Mouse (Mus musculus) forebrain, postnatal 0 days (tissue): ENCODE measurements around the gene Jkamp. TPM values are rescaled to one million over a fixed set of nuclear protein-coding genes. Genes with fewer than 3 reads are reported as not detected.

Experiments used
- ATAC-seq: fragments of 200-750 bp; cut with Nextera tagmentation; 2 replicates; pipeline ENCODE4 v1.8.0; 2017; ENCODE audit warnings: mild to moderate bottlenecking, moderate library complexity
- DNase-seq: peaks from one replicate; pipeline ENCODE4 v3.0.0-alpha.2; 2015
- H3K27ac ChIP-seq: fragments of 300-500 bp; sonication (generic); 2 replicates; pipeline ENCODE4 v1.5.1; 2014; ENCODE audit warnings: low read depth, mild to moderate bottlenecking, antibody characterized with exemption, low read length, moderate library complexity, mixed read lengths
- H3K27me3 ChIP-seq: fragments of 300-500 bp; sonication (generic); 2 replicates; pipeline ENCODE4 v1.6.1; 2014; ENCODE audit warnings: mild to moderate bottlenecking, low read length, mixed read lengths; ENCODE audit not compliant: insufficient read depth
- H3K36me3 ChIP-seq: fragments of 300-500 bp; sonication (generic); 2 replicates; pipeline ENCODE4 v1.6.1; 2014; ENCODE audit warnings: mild to moderate bottlenecking, moderate library complexity; ENCODE audit not compliant: insufficient read depth
- H3K4me1 ChIP-seq: fragments of 300-500 bp; sonication (generic); 2 replicates; pipeline ENCODE4 v1.6.1; 2014; ENCODE audit warnings: antibody characterized with exemption; ENCODE audit not compliant: insufficient read depth
- H3K4me2 ChIP-seq: fragments of 300-500 bp; sonication (generic); 2 replicates; pipeline ENCODE4 v1.6.1; 2014; ENCODE audit warnings: low read depth, mild to moderate bottlenecking, moderate library complexity
- H3K4me3 ChIP-seq: fragments of 300-500 bp; sonication (generic); 2 replicates; pipeline ENCODE4 v1.5.1; 2014; ENCODE audit warnings: low read depth, low read length, mixed read lengths
- H3K9ac ChIP-seq: fragments of 300-500 bp; sonication (generic); 2 replicates; pipeline ENCODE4 v1.6.1; 2014; ENCODE audit warnings: mild to moderate bottlenecking
- H3K9me3 ChIP-seq: fragments of 300-500 bp; sonication (generic); 2 replicates; pipeline ENCODE4 v1.6.1; 2016; ENCODE audit warnings: low read length
- CTCF ChIP-seq: sonication (generic); IDR thresholded peaks from 2 replicates; pipeline ENCODE4 v1.5.1; 2016; ENCODE audit warnings: antibody characterized with exemption, control low read depth, low read depth
- WGBS: fragments of 180-500 bp; shearing (Covaris S2); extraction: QIAGEN DNeasy Blood & Tissue Kit; methylation state at CpG from one replicate; pipeline ENCODE4 v1.1.7; 2014; 5-methylcytosine and 5-hydroxymethylcytosine counted together
- microRNA-seq, 2 experiments: library from miRNA; unstranded; fragments of <30 nt; microRNA quantifications; one replicate each; pipeline ENCODE4; 2016
- polyA plus RNA-seq: library from polyadenylated mRNA; unstranded; fragments of >200 nt; fragmentation: Nextera tagmentation; extraction: Ambion mirVana; gene quantifications from 2 replicates; pipeline ENCODE4 v1.2.1, GENCODE M21; 2015
- total RNA-seq: library from RNA; depleted of rRNA; stranded (reverse); fragments of >200 nt; gene quantifications from 2 replicates; pipeline ENCODE4 v1.2.3, GENCODE M21; 2014; rRNA removed

Gene Jkamp
- total and polyA plus RNA-seq, 2 experiments from 2014 or later: 78.3 to 117 TPM

- no peak for TF ChIP-seq CTCF
- H3K4me3 ChIP-seq: no peak overlapping the region
- no peaks in the 10 kb centered on the region for H3K9me3 ChIP-seq
- WGBS: 93% methylated on average over 10 of the region's 10 CpGs
- no peak for DNase-seq
- no peak overlapping the region for H3K9ac ChIP-seq
- H3K4me2 ChIP-seq: no peak overlapping the region
- ATAC-seq: no peak
- no peaks in the 10 kb centered on the region for H3K27me3 ChIP-seq
- H3K36me3 ChIP-seq: no peaks in the 10 kb centered on the region
- no peaks in the 10 kb centered on the region for H3K4me1 ChIP-seq
- no peak overlapping the region for H3K27ac ChIP-seq
Measured at GRCm38 (mm10) chr12:72129203-72129602, 43.8 kb downstream of the Jkamp start.

GRCm38 (mm10) chr12:72150786-72151185, 65.4 kb downstream of the Jkamp start:
- Histone ChIP-seq H3K9ac (no peak overlapping the region), H3K9me3 (no peaks in the 10 kb centered on the region), H3K27me3 (no peaks in the 10 kb centered on the region), H3K27ac (no peak overlapping the region), H3K4me1 (no peaks in the 10 kb centered on the region), H3K4me3 (no peak overlapping the region), H3K4me2 (no peak overlapping the region), H3K36me3 (no peaks in the 10 kb centered on the region)
- 45% methylated on average over 4 of the region's 4 CpGs for WGBS
- TF ChIP-seq CTCF: no peak
- ATAC-seq (peak; percentile 77), DNase-seq (peak; percentile 45)

Small RNA genes within 50 kb of the gene (microRNA-seq; reads per million reads assigned to microRNA genes)
- gene Gm24466: 0 reads per million in 2 experiments

Other genes with a start within 250 kb of the Jkamp start
- gene Gpr135, start 14.5 kb upstream of the Jkamp start, total RNA-seq: 16.5 and 17.4 TPM in 2 replicates
- gene Gpr135, start 14.5 kb upstream of the Jkamp start, polyA plus RNA-seq: 9.6 and 10.8 TPM in 2 replicates
- gene L3hypdh, start 150 bp upstream of the Jkamp start, total RNA-seq: 4.5 and 4.7 TPM in 2 replicates
- gene L3hypdh, start 150 bp upstream of the Jkamp start, polyA plus RNA-seq: 11.6 and 14.2 TPM in 2 replicates
- 0.08 TPM in 1 of 2 replicates, not detected in the other for gene Ccdc175, start 99.4 kb downstream of the Jkamp start, total RNA-seq
- gene Ccdc175, start 99.4 kb downstream of the Jkamp start, polyA plus RNA-seq: not detected in 2 replicates